Mouse (Mus musculus): ENCODE results near the gene E2f4.

Gene E2f4

DNA sequence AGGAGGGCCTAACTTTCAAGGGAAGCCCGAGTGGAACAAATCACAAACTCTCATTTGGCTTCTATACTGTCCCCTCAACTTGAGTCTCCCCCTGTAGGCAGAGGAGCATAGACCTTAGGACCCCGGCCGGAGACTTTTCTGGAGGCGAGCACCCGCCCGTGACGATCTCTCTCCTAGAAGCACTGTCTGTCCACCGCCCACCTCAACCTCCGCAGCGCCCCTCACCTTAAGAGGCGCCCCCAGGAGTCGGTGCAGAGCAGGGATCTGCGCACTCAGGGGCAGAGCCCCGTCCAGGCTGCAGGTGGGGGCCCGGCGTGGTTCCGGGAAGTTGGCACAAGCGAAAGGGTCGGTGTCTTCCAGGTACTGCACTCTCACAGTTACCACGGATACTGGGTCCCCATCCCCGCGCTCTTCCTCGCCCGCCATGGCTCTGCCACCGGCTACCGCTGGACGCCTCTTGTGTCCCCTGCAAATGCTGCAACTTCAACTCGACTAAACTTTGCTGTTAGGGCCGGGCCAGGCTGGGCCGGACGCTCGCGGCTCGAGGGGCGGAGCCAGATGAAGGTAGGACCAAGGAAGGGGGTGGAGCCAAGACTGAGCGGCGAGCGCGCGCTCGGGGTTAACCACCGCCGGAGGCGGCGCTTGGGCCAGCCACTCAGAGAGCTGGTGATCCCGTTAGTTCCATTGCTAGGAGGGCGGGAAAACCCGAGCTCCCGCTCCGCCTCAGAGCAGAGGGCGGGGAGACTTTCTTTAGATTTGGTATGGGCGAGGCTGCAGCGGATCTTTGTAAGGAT is 50.2 kb downstream of the E2f4 start, which contains the start of gene Fhod1:
Fhod1 (minus strand) TSS at position 526 of the 794 bp plus-strand sequence.
- DNase-seq (ENCODE audit: low spot score in 2 of 2) = peak; percentile 81 to 82

DNA sequence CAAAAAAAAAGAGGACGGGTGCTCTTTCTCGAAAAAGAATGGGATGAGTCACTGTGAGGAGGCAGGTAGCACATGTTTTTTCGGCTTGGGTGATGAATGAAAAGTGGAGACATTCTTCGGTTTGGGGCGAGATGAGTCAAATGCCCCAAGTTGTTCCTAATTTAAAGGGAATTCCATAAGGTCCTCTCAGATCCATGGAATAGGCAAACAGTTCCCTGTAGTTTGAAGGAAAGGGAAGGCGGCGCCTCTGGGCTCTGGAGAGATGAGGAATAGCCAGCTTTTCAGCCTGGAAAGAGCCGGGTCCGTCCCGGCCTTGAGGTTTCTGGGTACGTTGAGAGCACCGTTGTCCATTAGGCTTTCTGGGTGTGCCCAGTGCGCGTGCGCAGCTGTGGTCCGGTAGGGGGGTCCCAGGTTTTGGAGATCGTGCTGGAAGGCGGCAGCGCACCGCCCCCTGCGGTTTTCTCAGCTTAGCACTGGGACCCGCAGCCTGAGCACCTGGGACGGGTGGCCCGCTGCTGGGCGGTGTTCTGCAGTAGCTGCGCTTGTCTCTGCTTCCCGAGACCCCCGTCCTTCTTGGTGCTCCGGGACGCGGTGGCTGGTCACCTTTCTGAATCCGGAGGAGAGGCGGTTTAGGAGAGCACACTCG is 51.1 kb downstream of the E2f4 start, which contains the start of gene Slc9a5:
Slc9a5 (plus strand) TSS at position 394 of the 646 bp plus-strand sequence.
- peak in 1 of 2 experiments; percentile 42 for DNase-seq (ENCODE audit: low spot score in 2 of 2)

DNA sequence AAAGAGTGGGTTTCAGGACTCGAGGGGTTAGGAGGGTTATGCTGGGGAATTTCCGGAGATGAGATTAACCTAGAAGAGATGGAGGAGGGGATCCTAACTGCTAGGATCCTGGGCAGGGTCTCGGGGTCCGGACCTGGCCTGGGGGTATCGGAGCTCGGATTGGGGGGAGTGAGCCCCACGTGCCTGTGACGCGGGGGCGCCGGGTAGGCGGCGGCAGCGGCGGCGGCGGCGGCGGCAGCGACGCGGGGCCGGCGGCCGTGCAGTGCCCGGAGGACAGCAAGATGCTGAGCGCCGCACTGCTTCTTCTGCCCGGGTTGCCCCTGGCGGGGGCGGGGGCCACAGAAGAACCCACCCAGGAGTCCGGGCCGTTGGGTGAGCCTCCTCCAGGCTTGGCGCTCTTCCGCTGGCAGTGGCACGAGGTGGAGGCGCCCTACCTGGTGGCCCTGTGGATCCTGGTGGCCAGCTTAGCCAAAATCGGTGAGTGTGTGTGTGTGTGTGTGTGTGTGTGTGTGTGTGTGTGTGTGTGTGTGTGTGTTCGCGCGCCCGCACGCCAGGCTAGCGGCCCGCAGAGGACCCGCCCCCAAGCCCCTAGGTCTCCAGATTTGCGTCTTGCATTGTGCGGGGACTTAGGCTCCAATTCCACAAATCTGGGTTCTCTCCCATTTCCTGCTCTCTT is 51.8 kb downstream of the E2f4 start:
- DNase-seq (ENCODE audit: low spot score in 2 of 2) = no peak

DNA sequence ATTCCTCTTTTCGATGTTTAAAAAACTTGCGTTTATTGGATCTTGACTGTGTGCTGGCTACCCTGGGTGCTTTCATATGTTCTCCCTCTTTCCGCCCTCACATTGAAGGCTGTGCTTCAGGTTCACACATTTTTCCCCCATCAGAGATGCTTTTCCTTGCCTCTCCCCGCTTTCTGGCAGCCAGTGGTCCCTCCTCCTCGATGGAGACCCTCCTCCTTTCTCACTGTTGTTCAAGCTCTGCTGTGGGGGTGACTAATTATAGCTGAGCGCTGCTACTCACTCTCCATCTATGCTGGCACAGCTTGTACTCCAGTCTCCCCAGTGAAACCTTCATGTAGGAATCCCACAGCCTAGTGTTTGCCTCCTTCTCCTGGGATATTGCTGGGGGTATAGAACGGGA is 52.7 kb downstream of the E2f4 start:
- no peak for DNase-seq (ENCODE audit: low spot score in 2 of 2)

DNA sequence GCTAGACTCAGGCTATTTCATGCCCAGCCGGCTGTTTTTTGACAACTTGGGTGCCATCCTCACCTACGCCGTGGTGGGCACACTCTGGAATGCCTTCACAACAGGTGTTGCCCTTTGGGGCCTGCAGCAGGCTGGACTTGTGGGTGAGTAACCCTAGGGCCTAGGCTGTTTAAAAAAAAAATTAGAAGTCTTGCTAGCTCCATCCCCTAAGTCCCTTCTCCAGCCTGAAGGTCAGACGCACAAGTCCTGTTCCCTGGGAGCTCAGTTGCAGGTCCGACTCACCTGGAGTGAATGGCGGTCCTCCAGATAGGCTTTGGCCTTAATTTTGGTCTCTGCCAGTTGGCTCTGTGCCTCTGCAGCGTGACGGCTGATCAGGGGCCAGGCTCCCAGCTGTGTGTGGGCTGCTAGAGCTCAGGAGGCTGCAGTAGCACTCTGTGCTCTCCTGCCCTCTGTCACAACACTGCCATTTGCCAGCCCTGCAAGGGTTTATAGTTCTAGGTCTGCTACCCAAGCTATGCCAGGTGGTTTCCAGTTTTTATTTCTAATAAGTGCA is 56.2 kb downstream of the E2f4 start:
- DNase-seq (ENCODE audit: low spot score in 2 of 2) = no peak

DNA sequence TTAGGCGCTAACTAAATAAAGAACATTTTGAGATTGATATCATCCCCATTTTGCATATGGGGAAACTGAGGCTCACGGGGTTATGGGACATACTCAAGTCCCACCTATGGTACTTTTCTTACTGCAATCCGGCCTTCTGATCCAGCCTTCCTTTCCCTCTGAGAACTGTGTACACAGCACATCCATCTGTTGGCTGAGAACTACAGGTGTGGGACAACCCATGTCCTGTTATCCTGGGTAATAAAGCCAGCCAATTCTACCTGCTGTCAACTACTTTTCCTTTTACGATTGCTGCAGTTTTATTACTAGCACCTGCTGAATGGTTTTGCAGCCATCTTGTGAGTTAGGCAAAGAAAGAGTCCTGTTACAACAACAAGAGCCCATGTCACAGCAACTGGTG is 57.1 kb downstream of the E2f4 start:
- DNase-seq (ENCODE audit: low spot score in 2 of 2) = no peak
